Mouse (Mus musculus) bone marrow macrophage, adult 2 months (primary cell): ENCODE results near the gene 1110057P08Rik.

ENCODE experiments used
- CTCF ChIP-seq: IDR thresholded peaks from 2 replicates; pipeline ENCODE4 v1.5.1; 2012; ENCODE audit warnings: low read depth, mild to moderate bottlenecking, low read length, moderate library complexity
- POLR2A ChIP-seq: IDR thresholded peaks from 2 replicates; pipeline ENCODE4 v1.6.1; 2012; ENCODE audit warnings: mild to moderate bottlenecking, low read depth, low read length, borderline replicate concordance

GRCm38 (mm10) chr16:89140551-89140950 lies 34.0 kb upstream of the 1110057P08Rik start, which contains the start of gene Gm6358:
- TF ChIP-seq CTCF (no peak), POLR2A (no peak)
